Mouse (Mus musculus): ENCODE measurements at regions not wholly inside any gene's neighbourhood (a gene's known extent, or its start where the extent isn't known, plus 50 kb on each side); places are given as distances from the start of the nearest gene placed in this dataset.

DNA sequence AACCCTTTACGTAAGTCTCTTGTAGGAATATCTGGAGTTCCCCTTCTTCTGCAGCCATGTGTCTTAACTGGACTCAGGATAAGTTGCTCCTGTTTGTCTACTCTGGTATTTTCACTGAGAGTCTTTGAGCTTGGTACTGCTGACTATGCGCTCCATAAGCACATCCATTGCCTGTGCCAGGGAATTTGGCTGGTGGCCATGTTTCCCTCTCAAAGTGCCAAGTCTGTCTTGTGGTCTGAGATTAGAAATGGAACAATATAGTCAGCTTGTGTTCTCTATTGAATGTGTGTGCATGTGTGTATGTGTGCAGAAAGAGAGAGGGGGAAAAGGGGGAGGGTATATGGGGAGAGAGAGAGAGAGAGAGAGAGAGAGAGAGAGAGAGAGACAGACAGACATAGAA lies 263.7 kb downstream of the Olfm4 start:
- no peak for DNase-seq

DNA sequence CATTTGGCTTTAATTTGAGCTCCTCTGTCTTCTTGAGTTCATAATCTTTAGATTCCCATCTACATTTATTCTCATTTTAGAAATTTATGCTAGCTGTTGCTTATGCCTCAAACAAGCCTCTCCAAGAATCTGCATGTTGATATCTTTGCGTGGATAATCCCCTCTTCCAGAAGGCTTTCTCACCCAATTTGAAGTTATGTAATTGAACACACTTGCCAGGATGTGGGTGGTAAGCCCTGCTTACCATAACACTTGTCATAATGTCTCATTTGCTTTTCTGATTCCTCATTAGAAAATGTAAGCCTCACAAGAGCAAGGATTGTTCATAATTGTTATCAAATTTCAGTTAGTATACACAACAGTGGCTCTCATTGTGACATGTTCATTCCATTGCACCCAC lies 266.0 kb downstream of the Olfm4 start:
- DNase-seq, result no peak

DNA sequence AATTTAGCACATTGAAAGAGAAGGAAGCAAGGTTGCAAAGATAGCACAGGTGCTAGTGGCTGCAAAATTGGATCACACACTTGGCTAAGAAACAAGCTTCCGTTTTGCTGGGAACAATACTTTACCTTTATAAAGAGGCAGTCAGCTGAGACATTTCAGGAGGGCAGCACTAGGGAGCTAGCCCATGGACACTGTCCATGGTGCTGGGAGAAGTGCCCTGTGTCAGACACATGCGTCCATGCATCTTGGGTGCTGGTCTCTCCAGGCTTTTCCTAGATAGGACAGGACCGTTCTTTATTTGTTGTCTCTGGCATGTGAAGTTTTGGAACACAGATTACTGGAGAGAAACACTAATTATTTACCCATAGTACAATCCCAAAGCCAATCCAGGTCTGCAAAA lies 273.2 kb downstream of the Olfm4 start:
- DNase-seq, result no peak

DNA sequence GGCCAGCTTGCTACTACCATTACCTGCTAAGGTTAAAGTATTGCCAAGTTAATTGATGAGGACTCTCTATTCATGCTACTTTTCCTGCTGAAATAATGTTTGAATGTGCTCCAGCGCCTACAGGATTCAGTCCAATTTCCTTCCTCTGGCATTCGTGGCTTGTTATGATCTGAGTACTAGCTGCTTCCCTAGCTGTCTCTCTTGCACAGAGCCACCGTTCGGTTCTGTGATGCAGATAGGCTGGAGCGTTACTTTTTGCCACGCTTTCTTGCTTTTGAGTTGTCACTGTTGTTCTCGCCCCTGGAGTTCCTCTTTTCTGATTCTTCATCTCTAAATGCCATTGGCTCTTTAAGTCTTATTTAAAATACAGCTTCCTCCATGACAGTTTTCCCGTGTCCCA lies 279.3 kb downstream of the Olfm4 start:
- no peak for DNase-seq

DNA sequence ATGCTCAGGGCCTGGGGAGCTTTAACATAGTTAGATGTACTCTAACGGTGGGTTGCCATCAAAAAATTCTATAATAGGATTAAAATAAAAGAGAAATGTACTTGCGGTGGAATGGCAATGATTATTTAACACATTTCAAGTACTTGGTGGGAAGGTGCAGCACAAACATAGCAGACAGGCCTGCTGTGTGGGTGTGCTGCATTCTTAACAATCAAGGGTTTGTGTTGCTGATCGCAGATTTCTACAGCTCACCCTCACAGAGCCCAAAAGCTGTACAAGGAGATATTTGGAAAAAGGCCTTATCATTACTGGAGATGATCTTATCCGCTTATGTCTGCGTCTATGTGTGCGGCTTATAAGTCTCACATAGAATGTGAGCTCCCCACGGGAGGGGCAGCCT lies 281.2 kb downstream of the Olfm4 start:
- DNase-seq, result no peak

DNA sequence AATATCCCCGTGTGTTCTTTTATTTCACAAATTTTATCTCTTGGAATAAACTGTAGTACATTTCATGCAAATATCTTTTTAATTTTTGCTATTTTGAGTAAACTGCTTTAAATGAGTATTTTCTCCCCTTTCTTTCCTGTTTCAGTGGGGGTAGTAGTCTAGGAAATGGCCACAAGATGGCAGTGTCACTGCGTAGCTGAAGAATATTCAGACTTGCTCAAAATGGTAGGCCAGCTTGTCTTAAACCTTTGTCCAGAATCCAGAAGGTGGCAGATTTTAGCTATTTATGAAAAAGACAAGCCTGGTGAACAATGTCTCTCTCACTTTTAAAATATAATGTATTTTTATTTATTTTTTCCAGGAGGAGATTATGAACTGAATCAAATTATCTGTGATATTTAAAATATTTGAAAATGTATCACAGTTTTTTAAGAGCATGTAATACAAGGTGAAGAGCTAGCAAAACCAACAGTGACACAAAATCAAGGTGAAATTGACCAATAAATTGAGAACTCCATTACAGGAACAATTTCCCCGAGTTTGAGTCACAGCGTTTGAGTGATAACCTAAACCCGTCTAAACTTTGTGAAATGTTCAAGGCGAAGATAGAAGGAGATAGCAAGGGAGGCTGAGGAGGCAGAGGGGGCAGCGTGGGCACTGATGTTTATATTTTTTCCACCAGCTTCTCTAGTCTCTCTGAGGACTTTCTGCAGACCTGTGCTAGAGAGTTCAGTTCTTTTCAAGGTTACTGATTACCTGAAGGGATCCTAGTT lies 285.5 kb downstream of the Olfm4 start:
- DNase-seq, result peak; percentile 46

DNA sequence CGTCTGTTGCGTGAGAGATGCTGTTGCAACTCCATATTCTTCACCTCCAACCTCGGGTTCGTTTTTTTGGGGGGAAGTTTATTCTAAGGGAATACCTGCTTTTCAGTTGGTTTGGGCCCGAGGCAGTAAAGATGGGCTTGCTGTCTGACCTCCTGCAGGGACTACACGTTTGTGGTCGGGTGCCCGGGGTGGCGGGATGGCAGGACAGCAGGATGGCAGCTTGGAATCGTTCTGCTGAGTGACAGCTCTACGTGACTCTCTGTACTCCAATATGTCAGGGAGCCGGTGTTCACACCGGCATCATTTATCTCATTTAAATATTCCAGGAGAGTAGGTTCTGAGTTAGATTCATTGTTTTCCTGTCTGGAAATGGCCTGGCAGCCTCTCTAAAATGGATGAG lies 286.2 kb downstream of the Olfm4 start:
- DNase-seq, result no peak

DNA sequence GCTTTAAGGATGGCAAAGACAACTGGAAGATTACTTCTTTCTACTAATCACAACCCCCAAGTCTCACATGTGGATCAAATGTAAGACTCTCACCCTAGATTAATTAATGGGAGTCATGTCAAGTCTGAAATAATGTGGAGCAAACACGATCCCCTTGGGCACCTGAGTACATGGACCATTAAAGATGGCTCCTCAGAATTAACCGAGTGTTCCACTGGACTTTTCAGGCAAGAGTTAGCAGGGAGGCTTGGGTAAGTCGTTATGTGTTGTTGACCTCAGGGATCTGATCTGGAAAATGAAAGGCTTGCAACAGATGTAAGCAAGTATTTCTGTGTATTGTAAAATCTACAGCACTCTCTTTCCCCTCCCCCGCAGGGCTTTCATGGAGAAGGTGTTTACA lies 296.3 kb downstream of the Olfm4 start:
- DNase-seq, result no peak

DNA sequence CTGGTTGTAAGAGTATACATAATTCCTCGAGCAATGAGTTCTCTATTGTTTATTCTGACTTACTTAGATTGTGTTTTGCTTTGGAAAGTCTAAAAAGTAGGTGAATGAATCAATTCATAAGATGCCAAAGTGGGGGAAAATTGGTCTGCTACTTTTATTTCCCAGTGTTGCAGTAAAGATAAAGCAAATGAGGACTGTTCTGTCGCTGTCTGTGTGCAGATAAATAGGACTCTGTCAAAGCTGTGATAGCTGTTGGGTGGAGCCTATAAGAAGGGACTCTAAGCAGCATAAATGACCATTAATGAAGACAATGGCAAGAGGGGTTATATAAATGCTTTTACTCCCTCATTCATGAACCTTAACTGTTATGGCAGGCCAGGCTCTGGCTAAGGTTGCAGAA lies 299.8 kb downstream of the Olfm4 start:
- DNase-seq, result no peak

DNA sequence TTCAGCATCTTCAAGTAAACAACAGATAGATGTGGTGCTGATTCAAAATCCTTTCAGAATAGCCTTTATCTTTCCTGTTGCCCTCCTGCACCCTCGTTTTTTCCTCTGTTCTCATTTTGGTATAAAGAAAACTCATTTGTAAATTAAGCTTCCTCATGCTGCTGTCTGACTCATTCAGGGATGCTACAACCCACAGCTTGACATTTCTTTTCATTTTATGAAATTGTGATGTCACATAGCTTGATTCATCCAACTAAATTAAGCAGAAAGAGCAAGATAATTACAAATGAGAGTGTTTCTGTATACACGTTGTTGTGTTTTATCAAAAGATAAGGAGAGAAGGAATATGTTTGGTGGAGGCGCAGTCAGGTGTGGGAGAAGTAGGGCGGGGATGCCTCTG lies 307.5 kb downstream of the Olfm4 start:
- no peak for DNase-seq

DNA sequence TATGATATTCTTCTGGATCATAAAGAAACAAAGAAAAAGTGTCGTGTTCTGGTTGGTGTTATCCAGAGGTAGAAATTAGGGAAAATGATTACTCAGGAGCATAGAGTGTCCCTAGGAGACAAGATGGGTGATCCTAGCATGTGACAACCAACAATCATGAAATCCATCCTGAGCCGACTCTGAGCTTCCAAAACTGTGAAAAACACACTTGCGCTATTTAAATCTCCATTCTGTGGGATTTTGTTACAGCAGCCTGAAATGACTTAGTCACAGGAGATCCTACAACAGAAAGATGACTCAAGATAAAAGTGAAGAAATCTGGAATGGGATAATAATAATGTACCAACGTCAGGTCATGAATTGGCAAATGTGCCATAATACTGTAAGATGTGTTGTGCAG lies 309.5 kb downstream of the Olfm4 start:
- DNase-seq, result no peak

DNA sequence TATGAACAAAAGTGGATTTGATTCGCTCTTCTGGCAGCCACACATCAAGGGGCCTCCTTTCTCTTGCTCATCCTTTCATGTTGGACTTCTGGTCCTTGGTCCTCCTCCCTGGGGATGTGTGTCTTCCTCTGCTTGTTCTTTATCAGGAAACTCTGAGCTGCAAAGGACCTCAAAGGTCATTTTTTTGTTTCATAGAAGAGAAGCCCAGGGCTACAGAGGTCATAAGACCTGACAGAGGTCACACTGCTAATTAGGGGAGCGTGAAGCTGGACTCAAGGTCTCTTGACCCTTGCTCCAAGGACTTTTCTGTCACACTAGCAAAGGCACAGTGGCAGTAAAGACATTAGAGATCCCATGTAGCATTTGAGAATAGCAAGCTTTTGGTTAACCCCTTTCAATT lies 345.8 kb downstream of the Olfm4 start:
- DNase-seq, result no peak

DNA sequence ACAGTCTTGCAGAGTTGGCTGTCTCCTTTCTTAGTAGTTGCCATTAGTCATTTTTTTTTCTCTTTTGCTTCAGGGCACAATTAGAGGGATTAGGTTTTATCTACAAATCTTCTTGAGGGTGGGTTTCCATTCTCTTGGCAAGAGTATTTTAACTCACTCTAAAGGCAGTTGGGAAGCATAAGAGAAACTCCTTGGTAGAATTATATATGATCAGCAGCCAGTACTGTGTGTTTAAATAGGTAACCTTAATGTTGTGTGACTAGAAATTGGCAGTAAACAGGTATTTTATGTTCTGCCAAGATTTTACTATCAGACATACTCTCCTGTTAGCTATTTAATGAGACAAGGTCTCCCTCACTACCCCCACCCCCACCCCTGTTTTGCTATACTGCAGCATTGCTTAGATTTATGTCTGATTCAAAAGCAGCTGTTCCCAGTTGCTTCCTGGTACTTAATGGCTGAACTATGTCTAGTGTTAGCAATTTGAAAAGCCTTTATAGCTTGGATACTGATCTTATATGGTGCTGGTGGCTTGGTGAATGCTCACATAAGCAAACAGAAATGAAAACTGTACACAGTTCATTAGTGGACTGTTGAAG lies 378.2 kb downstream of the Olfm4 start:
- no peak for DNase-seq

DNA sequence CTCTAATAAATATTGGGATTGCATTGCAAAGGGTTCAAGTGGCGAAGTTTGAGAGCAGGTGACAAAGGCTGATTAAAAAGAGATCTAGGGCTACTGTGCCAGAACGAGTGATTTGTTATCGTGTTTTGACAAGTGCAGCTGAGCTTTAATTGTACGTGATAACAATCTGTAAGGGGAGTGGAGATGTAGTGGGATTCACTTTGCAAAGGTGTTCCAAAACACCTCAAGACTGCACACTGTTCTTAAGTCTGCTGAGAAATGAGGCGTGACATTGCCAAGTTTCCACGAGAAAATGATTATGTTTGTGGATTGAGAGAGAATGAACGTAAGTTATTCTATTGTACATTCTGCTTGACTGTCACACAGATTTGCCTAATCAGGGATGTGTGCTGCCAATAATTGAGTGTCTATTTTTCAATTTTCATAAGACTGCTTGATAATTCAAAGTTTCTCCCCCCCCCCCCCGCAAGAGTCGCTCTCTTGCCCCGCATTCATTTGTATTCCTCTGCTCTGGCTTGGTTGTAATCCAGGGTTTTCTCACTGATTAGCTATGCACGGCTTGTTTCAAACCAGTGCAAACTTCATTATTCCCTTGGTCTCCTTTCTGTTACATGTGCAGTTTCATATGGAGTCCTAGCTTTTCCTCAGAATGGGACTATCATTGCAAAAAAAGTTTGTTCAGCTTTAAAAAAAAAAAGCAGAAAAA lies 385.7 kb downstream of the Olfm4 start:
- no peak for DNase-seq

DNA sequence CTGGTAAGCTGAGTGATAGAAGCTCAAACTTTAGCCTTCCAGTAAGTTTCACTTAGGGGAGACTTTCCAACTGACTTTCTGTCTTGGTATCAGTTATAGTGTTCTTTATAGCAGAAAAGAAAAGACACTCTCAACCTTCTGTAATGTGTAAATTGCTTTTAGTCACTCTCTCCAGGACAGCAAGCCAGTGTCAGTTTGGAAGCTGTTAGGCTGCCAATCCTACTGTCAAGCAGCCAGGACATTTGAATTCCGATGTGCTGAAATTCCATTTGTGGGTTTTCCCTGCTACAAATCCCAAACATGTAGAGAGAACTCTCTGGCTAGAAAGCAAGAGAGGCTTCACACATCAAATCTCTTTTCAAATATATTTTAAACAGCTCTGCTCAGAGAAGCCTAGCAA lies 390.4 kb downstream of the Olfm4 start:
- DNase-seq, result no peak

DNA sequence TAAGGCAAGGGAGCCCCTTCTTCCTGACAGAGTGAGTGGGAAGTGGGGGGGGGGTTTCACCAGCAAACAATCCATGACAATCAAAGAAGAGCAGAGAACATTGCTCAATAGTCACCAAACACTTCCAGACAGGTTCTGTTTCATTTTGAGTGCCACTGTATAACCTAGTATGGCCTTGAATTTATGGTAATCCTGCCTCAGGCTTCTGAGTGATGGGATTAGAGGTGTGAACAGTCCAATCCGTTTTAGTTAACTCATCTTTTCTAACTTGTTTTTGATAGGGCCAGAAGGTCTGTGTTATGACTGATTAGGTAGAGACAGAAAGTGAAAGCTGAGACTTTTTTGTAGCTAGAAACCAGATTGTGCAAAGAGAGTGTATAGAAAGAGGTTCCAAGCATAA lies 393.2 kb downstream of the Olfm4 start:
- no peak for DNase-seq

DNA sequence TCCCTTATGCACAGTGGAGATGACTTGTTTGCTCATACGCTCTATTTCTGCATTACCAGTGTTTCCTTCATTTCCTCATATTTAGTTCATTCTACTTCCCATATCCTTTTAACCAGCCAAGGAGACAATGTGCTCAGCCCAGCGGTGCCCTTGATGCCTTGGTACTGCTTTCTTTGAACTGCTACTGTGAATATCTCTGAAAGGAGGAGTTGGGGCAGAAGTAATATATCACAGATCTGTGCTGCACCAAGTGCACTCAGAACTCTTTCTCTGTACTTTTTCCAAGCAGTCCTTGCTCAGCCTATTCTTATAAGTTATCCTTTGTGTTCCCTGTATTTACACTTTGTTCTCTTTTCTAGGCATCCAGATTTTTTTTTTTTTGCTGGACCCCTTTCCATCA lies 407.5 kb downstream of the Olfm4 start:
- no peak for DNase-seq

DNA sequence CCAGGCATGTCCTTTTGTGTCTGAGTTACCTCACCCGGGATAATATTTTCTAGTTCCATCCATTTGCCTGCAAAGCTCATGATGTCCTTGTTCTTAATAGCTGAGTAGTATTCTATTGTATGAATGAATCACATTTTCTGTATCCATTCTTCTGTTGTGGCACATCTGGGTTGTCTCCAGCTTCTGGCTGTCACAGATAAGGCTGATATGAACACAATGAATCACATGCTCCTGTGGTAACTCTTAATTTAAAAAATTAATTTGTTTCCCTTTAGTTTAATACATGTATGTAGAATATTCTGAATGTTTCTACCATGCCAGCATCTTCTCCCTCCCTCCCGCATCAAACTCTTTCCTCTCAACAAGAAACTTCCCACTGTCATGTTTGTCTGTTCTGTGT lies 424.4 kb downstream of the Olfm4 start:
- DNase-seq, result no peak

DNA sequence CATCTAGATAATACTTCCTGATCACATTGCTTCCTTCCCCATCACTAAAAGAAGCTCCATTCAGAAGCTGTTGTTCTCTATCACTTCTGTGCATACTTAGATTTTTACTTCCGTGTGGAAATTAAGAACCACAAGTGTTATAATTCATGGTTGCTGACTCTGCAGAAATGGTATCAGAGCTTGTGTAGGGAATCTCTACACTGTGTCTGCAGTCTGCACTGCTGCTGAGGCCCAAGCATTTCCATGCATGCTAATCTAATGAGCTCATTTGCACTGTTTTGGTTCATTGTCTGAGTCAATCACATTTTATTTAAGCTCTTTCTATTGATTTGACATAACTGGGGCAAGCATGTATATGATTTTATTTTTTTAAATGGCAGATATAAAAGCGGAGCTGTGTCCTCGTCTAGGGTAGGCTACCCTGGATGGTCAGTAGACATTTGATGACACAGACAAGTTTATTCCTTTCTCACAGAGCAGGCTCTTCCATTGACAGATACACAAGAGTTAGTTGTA lies 435.0 kb downstream of the Olfm4 start:
- no peak for DNase-seq

DNA sequence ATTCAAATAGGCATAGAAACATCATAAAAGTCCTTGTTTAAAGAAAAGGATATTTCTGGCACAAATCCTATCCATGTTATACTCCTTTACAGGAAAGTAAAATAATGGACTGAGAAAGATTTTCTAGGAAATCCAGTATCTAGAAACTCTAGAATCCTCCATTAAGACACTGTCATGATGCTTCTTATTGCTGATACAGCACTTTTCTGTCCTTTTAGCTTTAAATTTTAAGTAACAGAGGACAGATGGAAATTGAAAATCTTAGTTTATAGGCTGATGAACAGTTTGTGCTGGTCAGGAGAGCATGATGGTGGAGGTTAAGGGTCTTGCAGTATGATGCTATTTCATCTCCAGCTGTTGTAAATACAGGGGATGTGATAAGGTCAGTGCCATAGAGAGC lies 459.9 kb downstream of the Olfm4 start:
- DNase-seq, result no peak

DNA sequence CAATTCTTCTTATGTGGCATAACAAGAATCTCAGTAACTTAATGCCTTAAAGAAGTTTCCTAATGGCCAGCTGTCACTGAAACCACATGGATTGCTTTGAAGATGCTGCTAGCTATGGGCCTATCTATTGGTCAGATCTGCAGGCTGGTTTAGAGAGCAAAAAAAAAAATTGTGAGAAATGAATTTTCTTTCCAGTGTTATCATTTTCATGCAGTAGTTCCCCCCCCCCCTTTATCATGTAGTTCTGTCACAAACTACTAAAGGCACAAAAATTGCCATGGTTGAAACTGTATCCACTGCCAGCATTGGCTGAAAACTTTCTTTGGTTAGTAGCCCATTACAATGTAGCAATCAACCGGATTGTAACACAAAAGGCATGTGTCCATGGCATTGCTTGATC lies 487.6 kb downstream of the Olfm4 start:
- no peak for DNase-seq

DNA sequence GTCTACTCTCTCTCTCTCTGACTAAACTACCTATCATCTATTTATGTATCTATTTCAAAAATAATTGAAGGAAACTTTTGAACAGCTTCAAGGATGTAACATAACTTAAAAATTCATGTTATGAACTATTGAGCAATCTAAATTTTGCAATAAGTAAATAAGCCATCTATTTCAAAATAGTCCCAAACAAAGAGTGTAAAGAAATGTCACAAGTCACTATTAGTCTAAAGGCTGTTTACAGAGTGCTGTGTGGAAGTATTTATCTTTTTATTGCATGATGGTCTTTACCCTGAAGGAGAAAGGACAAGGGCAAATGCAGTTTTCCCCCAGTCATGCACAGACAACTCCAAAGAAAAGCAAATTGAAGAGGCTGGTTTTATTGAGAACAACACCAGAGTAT lies 496.0 kb downstream of the Olfm4 start:
- DNase-seq, result no peak

DNA sequence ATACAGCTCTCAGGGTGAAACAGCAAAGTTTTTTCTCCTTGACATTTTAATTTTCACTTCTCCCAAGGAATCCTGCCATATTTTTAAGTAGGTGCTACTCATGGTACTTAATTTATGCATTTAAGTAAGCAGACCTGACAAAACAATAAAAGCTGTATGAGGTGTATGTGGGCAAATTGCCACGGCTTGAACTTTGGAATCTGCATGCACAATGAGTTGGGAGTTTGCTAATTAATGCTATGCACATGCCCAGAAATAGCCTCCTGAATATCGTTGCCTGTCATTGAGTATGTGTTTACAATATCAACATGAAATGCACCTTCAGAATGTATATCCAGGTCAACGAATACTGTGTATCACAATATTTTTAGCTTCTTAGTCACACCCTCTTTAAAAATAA lies 498.9 kb downstream of the Olfm4 start:
- DNase-seq, result no peak

DNA sequence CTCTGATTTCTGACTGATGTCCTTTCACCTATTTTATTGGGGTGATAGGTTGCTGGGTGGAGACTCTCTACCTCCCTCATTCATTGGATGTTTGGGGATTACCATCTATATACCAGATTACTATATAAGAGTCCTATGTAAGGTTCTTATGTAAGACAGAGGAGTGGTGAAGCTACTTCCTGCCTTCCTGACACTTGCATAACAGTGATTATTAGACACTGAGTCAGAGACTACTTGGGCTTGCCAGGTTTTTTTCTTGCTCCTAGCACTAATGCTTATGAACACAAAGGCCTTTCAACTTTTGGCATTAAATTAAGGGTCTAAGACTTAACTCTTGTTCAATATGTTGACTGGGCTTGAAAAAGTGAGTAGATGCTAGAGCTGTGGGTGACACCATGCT lies 500.4 kb downstream of the Olfm4 start:
- no peak for DNase-seq

Data from kidney, adult 18-20 months (tissue).